Mouse (Mus musculus) cerebellum, postnatal 10 days (tissue): ENCODE data around the gene Gm4792.

ENCODE experiments used
- DNase-seq, 2 experiments: peaks; one replicate each; pipeline ENCODE4 v3.0.0; 2021; ENCODE audit warnings: mixed read lengths in 2 of 2

Gm4792 gene

DNA sequence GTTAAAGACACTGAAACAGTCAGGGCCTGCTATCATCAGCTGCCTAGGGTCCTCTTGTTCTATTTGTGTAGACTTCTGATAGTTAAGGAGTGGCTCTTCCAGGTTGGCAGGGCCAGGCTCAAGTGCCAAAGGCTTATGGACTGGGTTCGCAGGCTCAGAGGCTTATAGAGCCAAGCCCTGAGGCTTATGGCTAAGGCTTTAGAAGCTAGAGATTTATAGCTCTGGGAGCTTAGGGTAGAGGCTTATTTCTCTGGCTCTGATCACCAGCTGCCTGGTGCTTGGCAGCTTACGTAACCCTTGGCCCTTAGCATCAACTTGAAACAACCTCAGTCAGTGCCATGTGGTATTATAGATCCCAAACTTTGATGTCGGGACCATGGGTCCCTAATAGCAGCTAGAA is at the start of gene Gm4792:
Gm4792 (minus strand) TSS at position 233 of the 400 bp plus-strand sequence.
- no peak for DNase-seq

DNA sequence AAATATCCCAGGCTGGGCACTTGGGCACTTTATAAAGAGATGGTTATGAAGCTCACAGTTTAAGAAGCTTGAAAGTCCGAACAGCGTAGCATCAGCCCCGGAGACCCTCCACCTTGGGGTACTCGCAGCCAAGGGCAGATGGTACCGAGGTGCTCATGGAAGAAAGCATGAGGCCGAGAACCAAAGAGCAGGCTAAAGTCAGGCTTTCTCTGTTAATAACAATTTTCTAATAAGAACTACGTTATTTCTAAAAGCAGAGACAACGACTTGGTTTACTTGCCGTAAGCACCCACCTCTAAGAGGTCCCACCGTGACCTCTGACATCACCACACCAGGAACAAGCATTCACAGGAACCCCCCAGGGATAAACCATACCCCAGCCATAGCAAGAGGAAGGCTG is 49.5 kb upstream of the Gm4792 start:
- DNase-seq, result no peak

DNA sequence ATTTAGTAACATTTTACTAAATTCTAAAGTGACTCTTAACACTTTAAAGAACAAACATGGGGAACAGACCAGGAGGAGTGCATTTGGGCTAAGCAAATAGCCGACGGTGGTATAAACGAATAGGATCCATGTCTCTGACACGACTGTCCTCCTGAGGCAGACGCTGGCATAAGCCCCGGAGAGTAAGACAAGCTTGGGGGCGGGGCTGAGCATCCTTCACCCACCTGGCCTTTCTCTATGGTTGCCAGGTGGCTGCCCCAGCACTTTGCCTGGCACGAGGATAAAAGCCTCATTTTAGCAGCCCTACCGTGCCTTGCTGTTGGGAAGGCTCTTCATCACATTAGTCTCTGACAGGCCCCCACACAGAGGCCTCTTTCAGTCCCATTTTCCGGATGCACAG is 48.8 kb upstream of the Gm4792 start:
- peak; percentile 65 to 69 for DNase-seq

DNA sequence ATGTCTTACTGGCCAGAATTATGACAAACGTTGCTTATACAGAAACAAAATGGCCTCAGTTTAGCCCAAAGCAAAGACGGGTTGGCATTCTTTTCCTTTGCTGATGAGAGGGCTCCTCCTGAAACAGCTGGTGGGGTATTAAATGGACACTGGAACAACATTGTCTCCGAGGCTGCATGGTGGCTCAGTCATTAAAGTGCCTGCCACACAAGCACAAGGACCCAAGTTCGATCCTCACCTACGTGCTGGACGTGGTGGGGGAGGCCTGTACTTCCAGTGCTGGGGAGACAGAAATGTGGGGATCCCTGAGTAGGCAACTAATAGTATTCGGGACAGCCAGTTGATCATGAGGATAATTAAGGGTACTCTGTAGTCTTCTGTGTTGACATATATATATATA is 48.1 kb upstream of the Gm4792 start:
- no peak for DNase-seq

DNA sequence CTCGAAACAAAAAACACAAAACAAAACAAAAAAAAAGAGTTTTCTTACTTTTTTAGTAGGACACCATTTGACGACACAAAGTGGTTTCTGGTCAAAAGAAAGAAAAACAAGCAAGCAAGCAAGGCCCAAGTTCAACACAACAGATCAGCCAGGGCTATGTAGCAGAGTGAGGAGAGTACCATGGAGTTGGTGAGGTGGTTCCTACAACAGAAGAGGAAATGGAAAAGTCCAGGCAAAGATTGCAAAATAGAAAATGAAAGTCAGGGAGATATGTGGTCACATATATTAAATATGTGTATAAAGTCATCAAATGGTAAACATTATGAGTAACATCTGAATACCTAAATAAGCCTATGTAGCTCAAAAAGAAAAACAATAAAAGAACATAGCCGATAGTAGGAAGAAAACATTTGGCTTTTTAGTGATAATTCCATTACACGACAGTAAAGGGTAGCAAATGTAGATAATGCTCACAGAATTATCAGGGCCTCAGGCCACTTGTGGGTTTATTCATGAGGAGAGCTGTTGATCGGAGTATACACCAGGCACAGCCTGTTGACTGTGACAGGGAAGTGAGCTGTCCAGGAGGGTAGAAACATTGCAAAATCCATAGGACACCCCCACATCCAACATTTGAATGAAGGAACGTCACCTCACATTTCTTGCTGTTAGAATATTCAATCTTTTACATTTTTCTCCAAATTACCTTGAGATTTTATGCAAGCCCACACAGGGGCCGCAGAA is 47.2 kb upstream of the Gm4792 start:
- DNase-seq, result no peak

DNA sequence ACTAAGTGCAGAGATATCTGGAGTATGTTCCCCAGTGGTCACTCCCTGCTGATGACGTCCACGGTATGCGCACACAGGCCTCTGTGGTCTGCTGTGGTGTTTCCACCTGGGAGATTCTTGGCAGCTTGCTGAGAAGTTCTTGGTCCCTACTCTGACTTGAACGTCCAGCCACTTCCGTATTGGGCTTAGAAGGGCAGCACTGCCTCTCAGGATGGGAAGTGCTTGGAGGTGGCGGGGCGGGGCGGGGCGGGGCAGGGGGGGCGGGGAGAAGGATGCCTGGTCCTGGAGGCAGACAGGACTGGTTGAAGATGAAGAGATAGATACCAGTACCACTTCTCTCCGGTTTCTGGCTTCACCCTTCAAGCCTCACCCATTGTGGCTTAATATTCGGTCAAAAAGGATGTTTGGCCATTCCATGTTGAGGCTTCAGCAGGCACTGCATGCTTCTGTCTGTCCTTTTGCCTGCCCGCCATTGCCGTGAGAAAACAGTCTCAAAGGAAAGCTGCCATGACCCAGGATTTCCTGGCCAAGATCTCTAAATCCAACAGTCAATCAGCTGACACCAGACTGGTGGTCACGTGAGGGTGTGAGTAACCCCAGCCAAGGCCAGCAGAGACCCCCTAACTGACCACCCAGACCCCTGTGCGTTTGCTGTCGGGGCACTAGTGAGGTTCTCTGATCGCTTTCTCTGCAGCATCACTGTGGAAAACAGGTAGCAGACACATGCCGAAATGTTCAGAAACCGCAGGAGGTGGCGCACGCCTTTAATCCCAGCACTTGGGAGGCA is 46.3 kb upstream of the Gm4792 start:
- no peak for DNase-seq

DNA sequence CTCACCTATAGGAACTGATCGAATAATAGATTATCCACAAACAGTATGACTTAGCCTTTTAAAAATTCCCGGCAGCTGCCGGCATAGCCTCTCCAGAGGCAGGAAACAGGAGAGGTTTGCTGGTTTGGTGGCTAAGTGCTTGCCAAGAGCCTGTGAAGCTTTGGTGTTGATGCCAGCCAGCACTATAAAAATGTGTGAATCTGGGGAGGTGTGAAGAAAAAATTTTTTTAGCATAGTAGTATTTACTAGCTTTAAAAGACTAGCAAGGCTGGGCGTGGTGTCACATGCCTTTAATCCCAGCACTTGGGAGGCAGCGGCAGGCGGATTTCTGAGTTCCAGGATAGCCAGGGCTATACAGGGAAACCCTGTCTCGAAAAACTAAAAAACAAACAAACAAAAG is 45.1 kb upstream of the Gm4792 start:
- DNase-seq, result no peak

DNA sequence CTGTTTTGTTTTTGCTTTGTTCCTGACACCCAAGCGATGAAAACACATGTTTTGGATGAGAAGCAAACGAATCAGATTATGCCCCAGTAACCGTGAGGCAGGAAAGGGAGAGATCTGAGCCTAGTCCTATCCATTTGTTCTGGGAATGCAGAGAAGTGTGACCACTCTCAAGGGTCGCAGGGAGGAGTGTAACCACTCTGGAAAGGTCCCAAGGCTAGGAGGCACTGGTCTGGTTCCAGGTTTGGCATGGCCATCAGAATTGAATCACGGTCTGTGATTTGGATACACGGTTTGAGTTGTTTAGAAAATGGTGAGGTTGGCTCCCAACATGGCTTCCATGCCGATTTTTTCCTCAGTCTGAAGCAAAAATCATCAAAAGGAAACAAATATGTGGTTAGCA is 43.8 kb upstream of the Gm4792 start:
- peak; percentile 62 to 65 for DNase-seq

DNA sequence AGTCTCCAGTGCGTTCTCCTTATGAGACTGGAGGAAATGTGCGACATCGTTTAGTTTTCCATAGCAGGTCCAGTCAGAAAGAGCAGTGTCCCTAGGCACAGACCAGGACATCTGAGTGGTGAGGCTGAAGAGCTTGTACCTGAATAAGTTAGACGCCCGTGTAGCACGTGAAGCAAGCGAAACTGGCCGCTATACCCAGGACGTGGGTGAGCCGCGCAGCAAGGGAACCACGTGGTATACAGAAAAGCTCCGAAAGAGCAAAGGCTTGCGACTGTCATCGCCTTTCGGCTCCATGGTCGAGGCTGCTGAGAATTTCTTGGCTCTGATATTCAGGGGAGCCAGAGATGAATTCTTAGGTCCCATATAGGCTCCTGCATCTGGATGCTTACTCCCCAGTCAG is 43.0 kb upstream of the Gm4792 start:
- DNase-seq, result no peak

DNA sequence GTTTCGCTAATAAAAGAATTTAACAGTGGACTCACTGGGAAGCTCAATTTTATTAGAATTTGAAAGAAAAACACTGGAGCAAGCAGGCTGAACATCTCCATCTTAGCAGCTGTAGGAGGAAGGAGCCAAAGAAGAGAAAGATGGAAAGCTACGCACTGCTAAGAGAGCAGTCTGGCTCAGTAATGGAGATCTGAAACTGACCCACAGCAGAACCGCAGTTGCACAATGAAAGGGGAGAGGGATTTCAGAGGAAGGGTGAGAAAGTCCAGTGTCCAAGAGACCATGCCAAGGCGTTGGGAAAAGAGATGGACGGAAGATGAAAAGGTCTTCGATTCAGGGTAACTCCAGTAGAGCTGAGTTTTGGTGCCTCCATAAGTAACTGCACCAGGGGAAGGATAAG is 37.6 kb upstream of the Gm4792 start:
- no peak for DNase-seq

DNA sequence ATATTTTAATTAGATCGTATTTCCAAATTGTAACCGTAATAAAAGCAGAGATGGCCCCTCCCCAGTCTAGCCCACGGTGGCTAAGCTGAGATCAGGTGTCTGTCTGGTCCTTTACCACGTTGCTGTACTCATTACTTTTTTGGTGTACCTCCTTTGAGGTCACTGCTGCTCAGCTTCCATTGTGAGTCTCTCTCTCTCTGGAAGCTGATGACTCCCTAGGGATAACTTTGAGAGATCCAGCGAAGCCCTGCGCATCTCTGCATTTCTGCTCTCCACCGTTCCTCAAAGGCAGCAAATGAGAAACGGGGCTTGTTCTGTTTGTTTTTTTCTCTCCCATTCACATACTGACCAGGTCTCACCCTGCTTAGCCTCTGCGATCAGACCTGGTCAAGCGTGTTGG is 36.5 kb upstream of the Gm4792 start:
- DNase-seq, result no peak

DNA sequence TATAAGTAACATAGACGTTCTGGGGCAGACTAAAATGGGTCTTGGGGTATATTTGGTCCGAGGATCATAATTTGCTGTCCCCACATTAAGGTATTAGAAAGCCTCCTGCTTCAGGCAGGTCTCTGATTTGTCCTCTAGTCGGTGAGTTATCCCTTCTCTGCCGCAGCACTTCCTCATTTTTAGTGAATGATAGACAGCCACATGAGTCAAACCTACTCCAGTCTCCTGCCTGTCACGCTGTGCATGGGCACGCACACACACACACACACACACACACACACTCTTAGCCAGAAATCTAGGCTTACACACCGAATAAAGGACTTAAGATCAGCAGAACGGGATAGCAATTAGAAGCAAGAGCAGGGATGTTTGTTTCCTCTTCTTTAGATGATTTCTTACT is 34.8 kb upstream of the Gm4792 start:
- no peak for DNase-seq

DNA sequence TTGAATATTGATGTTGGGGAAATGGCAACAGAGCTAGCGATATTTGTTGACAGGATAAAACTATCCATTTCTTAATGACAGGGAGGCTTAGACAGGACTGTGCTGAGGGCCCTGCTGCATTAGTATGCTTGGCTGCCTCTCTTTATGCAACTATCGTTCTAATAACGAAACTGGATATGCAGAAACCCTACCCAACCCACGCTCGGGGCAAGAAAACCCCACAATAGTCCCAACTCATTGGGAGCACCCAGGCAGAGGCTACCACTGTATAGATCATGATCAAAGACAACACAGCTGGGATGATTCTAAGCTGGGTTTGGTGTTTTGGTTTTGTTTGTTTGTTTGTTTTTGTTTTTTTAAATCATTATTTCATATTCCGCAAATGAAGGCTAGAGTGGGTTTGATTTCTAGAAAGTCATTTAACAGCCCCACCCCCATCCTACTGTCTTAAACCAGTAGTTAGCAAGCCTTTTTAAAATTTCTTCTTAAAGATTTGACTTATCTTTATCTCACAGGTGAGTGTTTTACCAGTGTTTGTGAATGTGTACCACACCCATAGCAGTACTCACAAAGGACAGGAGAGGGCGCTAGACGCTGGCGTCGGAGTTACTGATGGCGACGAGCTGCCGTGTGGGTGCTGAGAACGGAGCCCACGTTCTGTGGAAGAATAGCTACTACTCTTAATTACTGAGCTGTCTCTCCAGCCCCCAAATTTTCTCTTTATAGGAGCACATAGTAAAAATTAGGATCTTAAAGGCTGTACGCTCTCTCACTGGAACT is 34.0 kb upstream of the Gm4792 start:
- DNase-seq, result no peak

DNA sequence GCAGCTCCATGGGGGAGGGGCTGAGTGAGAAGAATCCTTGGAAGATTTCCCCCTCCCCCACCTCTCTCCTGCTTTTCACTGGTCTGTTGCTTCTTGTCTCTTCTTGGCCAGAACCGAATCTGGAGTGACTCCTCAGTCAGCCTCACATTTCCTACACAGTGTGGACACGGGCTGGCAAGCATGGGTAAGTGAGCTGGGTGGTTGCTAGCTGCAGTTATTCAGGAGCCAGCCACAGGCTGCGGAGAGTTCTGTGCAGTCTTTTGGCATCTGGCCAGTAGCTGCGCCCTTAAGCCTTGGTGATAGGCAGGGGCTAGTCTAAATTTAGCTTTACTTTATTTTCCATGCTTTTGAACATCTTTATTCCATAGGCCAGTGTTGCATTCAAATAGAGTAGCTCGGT is 31.5 kb upstream of the Gm4792 start:
- DNase-seq, result peak; percentile 72 to 74

DNA sequence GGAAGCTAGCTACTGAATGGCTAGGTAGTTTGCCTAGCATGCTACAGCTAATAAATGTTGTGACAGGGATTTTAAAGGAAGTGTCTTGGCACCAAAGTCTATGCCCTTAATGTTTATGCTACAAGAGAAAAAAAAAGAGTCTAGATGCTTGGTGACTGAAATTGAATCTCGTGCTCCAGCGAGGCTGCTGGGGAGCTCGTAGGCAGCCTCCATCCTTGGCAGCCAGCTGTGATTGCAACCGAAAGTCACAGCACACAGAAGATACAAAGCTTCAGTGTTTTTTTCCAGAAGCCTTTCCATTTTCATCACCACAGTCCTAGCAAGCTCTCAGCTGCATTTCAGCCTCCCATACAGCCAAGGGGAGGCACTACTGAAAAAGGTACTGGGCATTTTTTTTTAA is 20.1 kb upstream of the Gm4792 start:
- no peak for DNase-seq

DNA sequence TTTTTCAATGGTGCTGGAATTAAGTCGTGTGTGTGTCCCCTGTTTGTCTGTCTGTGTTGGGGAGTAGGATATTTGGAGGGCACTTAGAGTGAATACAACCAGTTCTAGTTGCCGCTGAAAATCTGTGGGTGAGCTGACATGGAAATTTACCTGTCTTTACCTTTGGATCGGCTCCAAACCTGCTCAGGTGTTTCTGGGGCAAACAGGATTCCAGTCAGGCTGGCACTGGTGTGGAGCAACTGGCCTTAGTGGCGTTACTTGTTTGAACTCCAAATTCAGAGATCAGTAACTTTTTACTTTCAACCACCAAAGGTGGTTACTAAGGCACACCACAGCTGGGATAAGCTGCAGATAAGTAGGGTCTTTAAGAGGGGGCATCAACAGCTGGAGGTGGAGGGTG is 14.6 kb upstream of the Gm4792 start:
- DNase-seq, result no peak

DNA sequence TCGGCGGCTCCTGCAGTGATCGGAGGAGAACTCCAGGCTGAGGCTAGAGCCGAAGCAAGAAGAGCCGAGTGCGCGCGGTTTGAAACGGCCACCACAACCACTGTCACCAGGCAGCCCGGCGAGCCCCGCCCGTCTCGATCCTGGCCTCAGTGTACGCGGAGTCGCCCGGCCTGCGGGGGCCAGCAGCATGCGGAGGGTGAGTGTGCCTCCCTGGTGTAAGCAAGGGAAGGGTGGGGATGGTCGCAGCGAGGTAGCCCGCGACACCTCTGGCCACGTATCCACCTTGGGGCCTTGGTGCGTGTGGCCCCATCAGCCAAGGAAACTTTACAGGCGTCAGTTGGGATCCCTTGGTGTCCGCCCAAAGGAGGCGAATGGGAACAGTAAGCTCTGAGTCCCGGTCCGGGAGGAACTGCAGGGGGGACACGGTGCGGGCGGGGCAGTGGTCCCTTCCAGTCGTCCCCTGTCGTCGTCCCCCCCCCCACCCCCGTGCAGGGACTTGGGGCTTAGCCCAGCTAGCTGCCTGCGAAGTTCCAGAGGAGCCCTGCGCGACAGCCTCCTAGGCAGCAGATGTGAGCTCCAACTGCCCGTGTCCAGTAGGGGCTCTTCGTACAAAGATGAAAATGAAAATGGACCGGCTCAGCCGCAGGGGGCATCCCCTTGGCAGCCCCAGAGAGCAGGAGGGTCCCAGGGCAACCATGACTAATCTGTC is 13.7 kb upstream of the Gm4792 start:
- peak; percentile 61 to 66 for DNase-seq

DNA sequence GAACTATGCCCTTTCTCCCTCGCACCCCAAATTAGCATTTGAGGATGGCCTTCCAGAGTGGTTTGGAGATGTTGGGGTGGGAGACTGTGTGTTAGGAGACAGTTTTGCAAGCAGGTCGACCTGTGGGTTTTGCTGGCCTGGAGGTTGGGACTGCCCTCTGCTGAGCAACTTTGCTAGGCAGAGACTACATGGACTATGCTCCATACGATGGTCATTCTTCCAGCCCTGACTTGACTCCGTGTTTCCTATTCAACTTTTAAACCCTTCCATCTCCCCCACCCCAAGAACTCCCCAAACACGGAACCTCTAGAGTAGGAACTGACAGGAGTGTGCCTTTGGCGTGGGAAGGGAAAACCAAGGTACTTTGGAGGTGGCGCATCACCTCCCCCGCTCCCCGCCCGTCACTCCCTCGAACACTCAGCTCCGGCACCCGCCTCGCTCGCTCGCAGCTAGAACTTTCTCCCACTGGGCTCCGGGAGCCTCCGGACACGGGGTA is 13.1 kb upstream of the Gm4792 start, which contains the start of gene Tmcc3:
Tmcc3 (plus strand) TSS at position 439 of the 496 bp plus-strand sequence.
- DNase-seq, result peak; percentile 40 to 53

DNA sequence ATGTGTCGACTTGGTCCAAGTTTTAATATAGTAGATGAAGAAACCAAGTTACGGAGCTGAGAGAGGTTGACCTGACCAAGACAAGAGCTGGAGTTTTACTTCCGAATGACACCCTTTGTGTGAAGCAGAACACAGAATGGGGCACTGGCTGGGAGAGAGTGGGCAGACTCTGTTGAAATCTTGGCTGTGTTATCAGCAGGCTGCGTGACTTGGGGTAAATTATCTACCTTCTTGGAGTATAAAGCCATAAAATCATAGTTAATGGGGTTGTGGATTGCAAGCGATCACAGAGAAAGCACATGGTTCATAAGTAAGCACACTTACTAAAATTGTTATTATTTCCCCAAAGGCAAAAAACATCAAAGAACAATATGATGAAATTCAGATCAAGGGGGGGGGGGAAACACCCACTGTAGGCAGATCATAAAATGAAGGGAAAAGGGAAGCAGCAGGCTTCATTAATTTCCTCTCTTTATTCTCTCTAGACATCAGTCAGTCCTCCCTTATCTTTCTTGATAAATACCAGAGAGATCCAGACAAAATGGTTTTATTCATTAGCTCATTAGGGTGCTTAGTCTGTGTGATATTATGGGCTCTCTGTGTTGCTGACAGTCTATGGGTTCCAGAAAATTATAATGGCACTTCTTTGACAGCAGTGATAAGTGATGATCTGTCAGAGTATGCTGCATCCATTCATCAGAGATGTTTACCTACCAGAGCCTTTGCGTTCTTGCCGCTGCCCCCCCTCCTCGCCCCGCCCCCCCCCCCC is 12.2 kb upstream of the Gm4792 start:
- no peak for DNase-seq

DNA sequence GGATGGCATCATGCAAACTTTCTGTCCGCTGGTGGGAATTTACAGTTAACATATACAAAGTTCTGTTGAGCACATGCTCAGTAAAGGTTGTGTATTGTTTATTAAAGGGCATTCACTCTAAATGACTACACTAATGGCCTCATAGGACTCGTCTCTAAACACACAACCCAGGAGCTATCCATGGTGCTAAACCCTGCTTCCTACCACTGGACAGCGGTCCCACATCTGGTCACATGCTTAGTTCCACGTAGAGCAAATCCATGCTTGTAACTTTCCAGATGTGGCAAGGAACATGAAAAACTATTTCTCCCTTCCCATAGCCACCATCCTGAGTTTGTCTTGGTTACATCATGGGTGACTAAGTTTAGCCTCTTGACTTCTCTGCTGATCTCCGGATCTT is 7.0 kb upstream of the Gm4792 start:
- no peak for DNase-seq

DNA sequence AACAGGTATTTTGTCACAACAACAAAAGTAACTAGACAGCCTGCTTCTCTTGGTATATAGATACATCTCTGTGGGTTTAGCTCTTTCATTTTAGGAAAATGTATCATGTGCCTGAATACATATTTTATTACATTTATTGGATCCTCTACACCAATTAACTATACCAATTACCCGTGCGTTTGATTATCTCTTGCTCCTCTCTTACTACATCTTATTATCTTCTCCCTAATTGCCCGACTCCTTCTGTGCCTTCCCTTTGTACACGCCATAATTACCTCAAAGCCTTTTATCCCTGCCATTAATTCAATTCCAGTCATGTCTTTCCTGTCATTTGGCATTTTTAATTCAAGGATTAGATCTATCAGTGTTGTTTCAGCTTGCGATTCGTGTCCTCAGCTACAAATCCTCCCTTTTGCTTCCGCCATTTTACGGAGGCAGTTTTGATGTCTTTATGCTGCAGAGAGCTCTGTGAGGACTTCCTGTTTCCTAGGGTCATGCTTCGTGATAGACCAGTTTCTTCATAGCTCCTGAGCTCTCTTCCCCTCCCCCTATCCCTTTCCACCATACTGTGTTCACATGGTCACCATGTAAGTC is 5.7 kb upstream of the Gm4792 start:
- no peak for DNase-seq

DNA sequence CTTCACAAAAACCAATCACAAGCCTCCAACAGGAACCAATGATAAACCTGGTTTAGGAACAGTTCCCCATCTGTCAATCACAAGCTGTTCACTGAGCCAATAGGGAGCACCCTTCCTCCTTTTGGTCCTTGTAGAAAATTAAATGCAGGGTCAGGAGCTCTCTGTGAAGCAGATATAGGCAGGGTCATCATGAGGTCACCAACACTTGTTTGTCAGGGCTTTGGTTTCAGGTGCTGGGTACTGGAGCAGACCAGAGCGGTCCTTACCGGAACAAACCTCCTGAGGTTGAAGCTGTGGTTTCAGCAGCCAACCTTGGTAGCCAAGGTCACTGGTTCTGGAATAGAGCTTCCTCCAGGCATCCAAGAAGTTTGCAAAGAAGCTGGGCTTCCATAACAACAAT is 798 bp upstream of the Gm4792 start:
- DNase-seq, result no peak
